In the genomic region with DNA sequence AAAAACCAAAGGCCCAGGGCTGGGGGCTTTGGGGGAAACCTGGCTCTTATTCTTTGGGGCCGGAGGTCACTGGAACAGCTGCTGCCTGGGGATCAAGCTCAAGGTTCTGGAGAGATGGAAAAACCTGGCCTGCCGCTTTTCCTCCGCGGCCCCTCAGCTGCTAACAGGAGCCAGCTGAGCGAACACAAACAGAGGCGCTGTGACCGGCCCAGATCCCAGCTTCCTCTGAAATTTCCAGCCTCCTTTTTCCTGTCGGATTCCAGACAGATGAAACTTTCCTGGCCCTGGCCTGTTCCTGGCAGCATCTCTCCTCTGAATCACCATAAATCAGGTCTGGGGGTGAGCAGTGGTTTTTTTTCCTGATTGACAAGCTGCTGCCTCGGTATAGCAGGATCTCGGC, we compare ENCODE assay signal across 8 mouse cellular contexts. TPM values are rescaled to one million over a fixed set of nuclear protein-coding genes. Genes with fewer than 3 reads are reported as not detected.
DNase-seq lines count a peak whose midpoint lies in the region; ATAC-seq lines count a peak whose summit lies in the region.

No protein-coding gene starts in this region.

- peak; percentile 46 for DNase-seq in forebrain, embryonic 10.5 days (ENCODE audit: extremely low spot score, low spot score)
- DNase-seq in forelimb bud, embryonic 11.5 days (ENCODE audit: low read depth, low spot score), result peak; percentile 77
- no peak for DNase-seq in natural killer cell, adult 2 months (ENCODE audit: low spot score in 2 of 2)
- no peak for DNase-seq in right cerebral cortex, adult 2 months (ENCODE audit: low spot score in 2 of 2)
- no peak for DNase-seq in T-cell, adult 2 months (ENCODE audit: low spot score)

- 35% methylated on average over 10 of the region's 10 CpGs for WGBS in forebrain, embryonic 10.5 days
- WGBS in forebrain, embryonic 15.5 days, result 21% methylated on average over 10 of the region's 10 CpGs
- 22% methylated on average over 10 of the region's 10 CpGs for WGBS in hindbrain, embryonic 12.5 days
- WGBS in limb, embryonic 15.5 days, result 4% methylated on average over 10 of the region's 10 CpGs

- H3K9me3 ChIP-seq in forebrain, embryonic 10.5 days, result no peaks in the 10 kb centered on the region
- H3K9me3 ChIP-seq in forebrain, embryonic 15.5 days, result no peaks in the 10 kb centered on the region
- H3K9me3 ChIP-seq in hindbrain, embryonic 12.5 days (replicated peaks), result no peaks in the 10 kb centered on the region
- H3K9me3 ChIP-seq in limb, embryonic 15.5 days, result no peaks in the 10 kb centered on the region

- H3K4me3 ChIP-seq in forebrain, embryonic 10.5 days, result no peak overlapping the region
- no peak overlapping the region for H3K4me3 ChIP-seq in forebrain, embryonic 15.5 days
- H3K4me3 ChIP-seq in hindbrain, embryonic 12.5 days, result no peak overlapping the region
- no peak overlapping the region for H3K4me3 ChIP-seq in limb, embryonic 15.5 days

- H3K27me3 ChIP-seq in forebrain, embryonic 10.5 days (ENCODE audit: poor library complexity, severe bottlenecking), result no peaks in the 10 kb centered on the region
- H3K27me3 ChIP-seq in forebrain, embryonic 15.5 days, result no peaks in the 10 kb centered on the region
- H3K27me3 ChIP-seq in hindbrain, embryonic 12.5 days, result no peaks in the 10 kb centered on the region; the same call in 1 of the 2 replicates
- no peaks in the 10 kb centered on the region for H3K27me3 ChIP-seq in limb, embryonic 15.5 days

- peaks cover 36% of the 10 kb centered on the region for H3K4me1 ChIP-seq in forebrain, embryonic 10.5 days
- peaks cover 6% of the 10 kb centered on the region; the same call in 1 of the 2 replicates for H3K4me1 ChIP-seq in forebrain, embryonic 15.5 days
- peaks cover 25% of the 10 kb centered on the region for H3K4me1 ChIP-seq in hindbrain, embryonic 12.5 days
- H3K4me1 ChIP-seq in limb, embryonic 15.5 days, result peaks cover 31% of the 10 kb centered on the region

- H3K36me3 ChIP-seq in forebrain, embryonic 10.5 days (replicated peaks), result no peaks in the 10 kb centered on the region
- H3K36me3 ChIP-seq in forebrain, embryonic 15.5 days, result no peaks in the 10 kb centered on the region
- no peaks in the 10 kb centered on the region for H3K36me3 ChIP-seq in hindbrain, embryonic 12.5 days
- H3K36me3 ChIP-seq in limb, embryonic 15.5 days, result no peaks in the 10 kb centered on the region

- no peak overlapping the region for H3K9ac ChIP-seq in forebrain, embryonic 15.5 days (replicated peaks)
- peak overlapping the region; percentile 18; the same call in 1 of the 2 replicates for H3K9ac ChIP-seq in hindbrain, embryonic 12.5 days
- H3K9ac ChIP-seq in limb, embryonic 15.5 days, result no peak overlapping the region

- H3K4me2 ChIP-seq in forebrain, embryonic 15.5 days (replicated peaks), result no peak overlapping the region
- no peak overlapping the region for H3K4me2 ChIP-seq in hindbrain, embryonic 12.5 days (replicated peaks)
- H3K4me2 ChIP-seq in limb, embryonic 15.5 days, result peak overlapping the region; percentile 8; the same call in 1 of the 2 replicates

- ATAC-seq in forebrain, embryonic 15.5 days (replicated peaks), result no peak
- no peak for ATAC-seq in hindbrain, embryonic 12.5 days (ENCODE audit: low FRiP score)
- ATAC-seq in limb, embryonic 15.5 days (ENCODE audit: insufficient number of reproducible peaks, low FRiP score, low TSS enrichment, low read depth), result peak; percentile 80; the same call in 1 of the 2 replicates

- peak overlapping the region; percentile 75 for H3K27ac ChIP-seq in forebrain, embryonic 10.5 days
- no peak overlapping the region for H3K27ac ChIP-seq in forebrain, embryonic 15.5 days (replicated peaks)
- H3K27ac ChIP-seq in hindbrain, embryonic 12.5 days, result peak overlapping the region; percentile 60
- peak overlapping the region; percentile 86 for H3K27ac ChIP-seq in limb, embryonic 15.5 days

RNA-seq across cellular contexts. Expression of a gene that starts 44.9 kb away (rescaled TPM):
- 10.2 and 15.0 TPM in 2 replicates for polyA plus RNA-seq in forebrain, embryonic 10.5 days (2016; fragmentation: Nextera tagmentation; extraction: Ambion mirVana)
- 5.7 and 6.1 TPM in 2 replicates for polyA plus RNA-seq in forebrain, embryonic 15.5 days (2015; fragmentation: Nextera tagmentation; extraction: Ambion mirVana)
- polyA plus RNA-seq in hindbrain, embryonic 12.5 days (2016; fragmentation: Nextera tagmentation; extraction: Ambion mirVana), result 8.2 and 8.4 TPM in 2 replicates
- 10.3 and 10.8 TPM in 2 replicates for polyA plus RNA-seq in limb, embryonic 15.5 days (2015; fragmentation: Nextera tagmentation; extraction: Ambion mirVana)

Comparison
In these comparisons a context has a peak if more than half of its experiments do, and no peak if none do; other contexts are left out.
1. DNase-seq: peak in forebrain, embryonic 10.5 days (single experiment) and forelimb bud, embryonic 11.5 days (single experiment); none in natural killer cell, adult 2 months (0 of 2), right cerebral cortex, adult 2 months (0 of 2) and T-cell, adult 2 months (single experiment).